Mouse (Mus musculus): Measurements from ENCODE around the gene Aurkaip1.

The Aurkaip1 gene

GRCm38 (mm10) chr4:155853421-155853820 is 22.3 kb downstream of the Aurkaip1 start:
- DNase-seq, result peak; percentile 91

- DNase-seq, result no peak
These were observed 23.9 kb downstream of the Aurkaip1 start for GRCm38 (mm10) chr4:155854991-155855390.

- peak; percentile 84 for DNase-seq
These were observed 25.0 kb downstream of the Aurkaip1 start for GRCm38 (mm10) chr4:155856071-155856470.

- no peak for DNase-seq
These were observed 25.8 kb downstream of the Aurkaip1 start for GRCm38 (mm10) chr4:155856881-155857280.

GRCm38 (mm10) chr4:155859318-155859717 is 28.2 kb downstream of the Aurkaip1 start:
- peak; percentile 90 for DNase-seq

- DNase-seq, result peak; percentile 90
These were observed 30.7 kb downstream of the Aurkaip1 start for GRCm38 (mm10) chr4:155861787-155862186.

GRCm38 (mm10) chr4:155863001-155863400 is 31.9 kb downstream of the Aurkaip1 start, which contains the start of gene Tas1r3:
Tas1r3 (minus strand) TSS chr4:155863362.
- DNase-seq, result peak; percentile 92

GRCm38 (mm10) chr4:155868614-155869298 is 37.7 kb downstream of the Aurkaip1 start:
- no peak for DNase-seq

GRCm38 (mm10) chr4:155869317-155870033 is 38.4 kb downstream of the Aurkaip1 start, which contains the start of the genes Cptp and Ints11:
Cptp (minus strand) TSS chr4:155869440.
Ints11 (plus strand) TSS chr4:155869546.
- DNase-seq, result peak; percentile 100

- peak; percentile 82 for DNase-seq
These were observed 40.3 kb downstream of the Aurkaip1 start for GRCm38 (mm10) chr4:155871404-155871803.
